Mouse (Mus musculus) right cerebral cortex, postnatal 14 days (tissue): Measurements from ENCODE around the gene Prkaa1.

Source experiments
- DNase-seq: peaks from one replicate; pipeline ENCODE4 v3.0.0; 2022

The Prkaa1 gene

DNA sequence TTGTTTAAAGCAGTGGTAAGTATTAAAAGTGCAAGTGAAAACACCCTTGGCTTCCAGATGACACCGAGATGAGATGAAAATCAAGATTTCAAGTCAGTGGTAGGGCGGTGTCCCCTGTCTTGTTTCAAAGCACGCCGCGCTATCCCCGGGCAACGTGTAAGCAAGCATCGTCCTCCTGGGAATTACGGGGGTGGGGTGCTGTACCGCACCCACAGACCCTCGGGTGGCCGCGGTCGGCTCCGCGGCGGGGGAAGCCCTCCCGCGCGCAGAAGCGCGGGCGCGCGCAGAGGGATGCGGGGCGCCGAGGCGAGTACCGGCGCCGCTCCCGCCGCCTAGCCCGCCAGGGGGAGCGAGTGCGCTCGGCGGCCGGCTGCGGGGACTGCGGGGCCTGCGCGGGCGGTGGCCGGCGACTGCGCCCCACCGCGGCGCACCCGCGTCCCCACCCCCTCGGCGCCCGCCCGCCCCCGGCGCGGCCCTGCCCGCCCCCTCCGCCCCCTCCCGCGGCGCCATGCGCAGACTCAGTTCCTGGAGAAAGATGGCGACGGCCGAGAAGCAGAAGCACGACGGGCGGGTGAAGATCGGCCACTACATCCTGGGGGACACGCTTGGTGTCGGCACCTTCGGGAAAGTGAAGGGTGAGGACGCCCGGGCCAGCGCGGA is at the start of gene Prkaa1:
Gene Prkaa1 (plus strand): TSS at position 501 of the 660 bp plus-strand sequence.
- peak; percentile 68 for DNase-seq

DNA sequence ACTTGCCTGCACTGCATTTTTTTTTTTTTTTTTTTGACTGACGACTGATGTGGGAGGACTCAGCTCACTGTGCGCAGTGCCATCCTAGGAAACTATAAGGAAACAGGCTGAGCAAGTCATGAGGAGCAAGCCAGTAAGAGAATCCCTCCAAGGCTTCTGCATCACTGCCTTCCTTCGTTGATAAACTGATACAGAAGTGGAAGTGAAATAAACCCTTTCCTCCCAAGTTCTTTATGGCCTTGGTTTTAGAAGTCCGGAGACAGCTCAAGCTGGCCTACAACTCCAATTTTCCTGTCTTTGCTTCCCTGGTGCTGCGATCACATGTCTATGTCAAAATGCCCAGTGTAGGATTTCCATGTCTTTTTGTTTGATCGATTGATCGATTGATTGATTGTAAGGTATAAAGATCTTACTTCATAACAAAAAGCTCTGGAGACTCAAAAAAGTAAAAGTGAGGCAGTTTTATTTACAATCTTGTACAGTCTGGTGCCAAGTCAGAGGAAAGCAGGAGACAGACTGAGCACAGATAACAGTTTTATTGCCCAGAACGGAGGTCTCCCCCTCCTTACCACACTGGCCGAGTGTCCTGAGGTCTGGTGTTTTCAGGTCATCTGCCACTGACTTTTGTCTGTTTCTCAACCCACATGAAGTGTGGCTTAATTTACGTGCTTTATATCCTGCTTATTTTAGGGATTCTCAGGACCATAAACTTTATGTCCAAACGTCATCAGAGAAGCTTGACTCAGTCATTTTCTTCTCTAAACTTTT is 47.9 kb upstream of the Prkaa1 start:
- no peak for DNase-seq

DNA sequence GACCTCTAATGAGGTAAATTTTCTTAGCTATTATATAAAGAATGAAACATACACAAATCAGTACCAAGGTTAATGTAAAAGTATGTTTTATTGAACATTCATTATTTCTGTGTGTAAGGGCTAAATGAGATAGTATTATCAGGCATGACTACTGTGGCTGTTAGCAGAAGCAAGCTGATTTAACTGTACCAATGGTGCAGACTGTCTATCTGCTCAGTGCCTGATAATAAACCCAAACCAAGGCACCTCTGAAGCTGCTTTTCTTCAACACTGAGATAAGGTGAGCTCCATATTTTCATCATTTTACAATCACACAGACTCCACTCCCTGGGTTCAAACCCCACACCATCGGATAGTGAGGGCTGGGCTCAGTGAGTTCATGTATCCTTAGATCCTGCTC is 46.3 kb upstream of the Prkaa1 start:
- no peak for DNase-seq

DNA sequence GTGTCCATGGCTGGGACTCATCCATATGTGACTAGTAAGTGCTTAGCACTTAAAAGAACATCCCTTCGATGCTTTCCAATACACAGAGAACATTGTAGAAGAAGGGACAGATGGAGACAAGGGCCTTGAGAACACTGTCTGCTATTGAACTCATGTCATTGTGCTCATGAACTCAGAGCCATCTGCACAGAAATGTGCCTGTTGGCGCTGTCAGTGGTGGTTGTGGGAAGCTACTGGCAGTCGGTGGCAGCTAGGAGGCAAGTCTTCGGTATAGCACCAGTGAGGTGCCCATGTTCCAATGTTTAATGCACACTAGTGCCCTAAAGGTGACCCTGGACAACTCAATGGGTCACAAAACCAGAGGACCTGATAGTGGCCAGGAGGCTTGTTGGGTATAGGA is 41.3 kb upstream of the Prkaa1 start:
- DNase-seq = no peak

DNA sequence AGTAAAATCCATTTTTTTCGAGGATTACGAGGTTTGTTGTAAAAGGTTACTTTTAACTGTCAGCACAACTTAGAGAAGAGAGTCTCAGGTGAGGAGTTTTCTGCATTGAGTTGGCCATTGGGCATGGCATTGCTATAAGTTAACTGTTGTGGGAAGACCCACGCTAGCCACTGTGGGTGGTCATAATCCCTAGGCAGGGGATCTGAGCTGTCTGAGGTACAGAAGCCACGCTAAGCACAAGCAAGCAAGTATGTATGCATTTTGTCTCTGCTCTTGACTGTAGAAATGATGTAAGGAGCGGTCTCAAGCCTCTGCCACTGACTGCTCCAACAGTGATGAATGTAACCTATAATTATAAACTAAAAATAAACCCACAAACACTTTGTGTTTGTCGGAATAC is 37.8 kb upstream of the Prkaa1 start:
- DNase-seq = no peak

DNA sequence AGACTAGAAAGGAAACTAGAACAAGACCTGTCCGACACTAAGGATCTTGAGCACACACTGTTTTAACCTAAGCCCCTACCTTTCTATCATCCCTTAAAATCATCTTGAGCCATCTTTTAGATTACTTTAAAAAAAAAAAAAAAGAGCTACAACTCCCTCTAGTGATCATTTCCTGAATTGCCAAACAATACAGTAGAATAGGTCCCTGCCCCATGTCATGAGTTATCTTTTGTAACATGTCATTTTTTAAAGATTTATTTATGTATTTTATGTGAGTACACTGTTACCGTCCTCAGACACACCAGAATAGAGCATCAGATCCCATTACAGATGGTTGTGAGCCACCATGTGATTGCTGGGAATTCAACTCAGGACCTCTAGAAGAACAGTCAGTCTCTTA is 37.4 kb upstream of the Prkaa1 start:
- no peak for DNase-seq

DNA sequence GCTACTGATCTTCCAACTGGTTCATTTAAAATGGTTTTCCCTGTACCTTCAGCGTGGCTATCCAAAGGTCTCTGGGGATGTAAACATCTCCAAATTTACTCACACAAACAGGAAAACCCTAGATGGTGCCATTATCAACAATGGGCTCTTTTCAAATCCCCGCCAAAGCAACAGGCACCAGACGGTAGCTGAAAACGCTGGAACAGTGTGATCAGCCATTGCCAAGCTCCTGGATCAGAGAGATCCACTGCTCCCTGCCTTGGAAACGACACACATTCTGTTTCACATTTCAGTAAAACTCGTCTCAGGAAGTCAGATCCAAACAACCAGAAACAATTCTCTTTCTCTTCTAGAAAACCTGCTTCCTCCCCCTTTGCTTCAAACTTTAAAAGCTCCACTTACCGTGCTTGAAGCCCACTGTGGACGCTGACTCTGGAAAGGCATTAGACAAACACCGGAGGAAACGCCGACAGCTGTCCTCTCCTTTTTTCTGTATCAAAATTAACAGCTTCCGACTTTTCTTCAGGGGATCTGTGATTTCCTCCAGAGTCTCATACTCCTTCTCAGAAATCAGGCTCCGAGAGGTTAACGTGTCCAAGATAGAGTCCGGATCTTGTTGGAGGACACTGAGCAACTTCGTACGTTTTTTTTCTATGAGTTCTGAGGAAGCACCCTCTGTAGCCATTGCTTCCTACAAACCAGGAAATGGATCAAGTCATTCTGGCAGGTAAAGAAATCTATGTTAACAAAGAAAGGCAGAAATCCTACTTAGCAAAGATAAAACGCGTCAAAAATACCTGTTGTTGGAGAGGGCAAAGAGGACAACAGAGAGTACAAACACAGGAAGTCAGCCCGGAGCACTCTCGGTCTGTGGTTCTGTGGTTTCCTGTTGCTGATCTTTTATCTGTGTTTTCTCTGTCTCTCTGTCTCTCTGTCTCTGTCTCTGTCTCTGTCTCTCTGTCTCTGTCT is 35.7 kb upstream of the Prkaa1 start, which contains the start of gene Card6:
Gene Card6 (minus strand): TSS at position 854 of the 969 bp plus-strand sequence.
- no peak for DNase-seq

DNA sequence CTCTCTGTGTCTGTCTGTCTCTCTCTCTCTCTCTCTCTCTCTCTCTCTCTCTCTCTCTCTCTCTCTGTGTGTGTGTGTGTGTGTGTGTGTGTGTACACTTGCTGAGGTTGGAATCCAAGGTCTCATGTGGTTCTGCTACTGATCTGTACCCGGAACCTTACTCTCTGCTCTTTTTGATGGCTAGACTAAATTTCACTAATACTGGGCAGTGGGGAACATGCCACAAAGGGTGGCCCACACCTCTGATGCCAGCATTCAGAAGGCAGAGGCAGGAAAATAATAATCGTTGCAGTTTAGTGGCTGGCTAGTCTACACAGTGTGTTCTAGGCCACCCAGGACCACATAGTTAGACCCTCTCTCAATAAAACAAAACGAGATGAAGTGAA is 35.0 kb upstream of the Prkaa1 start:
- DNase-seq = no peak

DNA sequence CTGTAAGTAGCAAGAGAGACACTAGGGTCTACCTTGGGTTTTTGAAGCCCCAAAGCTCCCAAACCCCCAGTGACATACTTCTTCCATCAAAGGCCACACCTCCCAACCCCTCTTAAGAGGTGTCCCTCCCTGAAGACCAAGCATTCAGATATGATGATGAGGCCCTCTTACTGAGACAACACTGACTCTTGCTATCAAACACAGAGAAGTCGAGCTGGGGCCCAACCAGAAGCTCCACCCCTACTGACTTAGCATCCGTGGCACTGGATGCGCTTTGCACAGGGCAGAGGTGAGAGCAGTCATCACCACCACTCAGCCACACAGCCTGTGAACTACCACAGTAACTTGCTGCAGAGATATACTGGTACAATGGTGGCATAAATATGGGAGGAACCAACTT is 31.0 kb upstream of the Prkaa1 start:
- no peak for DNase-seq

DNA sequence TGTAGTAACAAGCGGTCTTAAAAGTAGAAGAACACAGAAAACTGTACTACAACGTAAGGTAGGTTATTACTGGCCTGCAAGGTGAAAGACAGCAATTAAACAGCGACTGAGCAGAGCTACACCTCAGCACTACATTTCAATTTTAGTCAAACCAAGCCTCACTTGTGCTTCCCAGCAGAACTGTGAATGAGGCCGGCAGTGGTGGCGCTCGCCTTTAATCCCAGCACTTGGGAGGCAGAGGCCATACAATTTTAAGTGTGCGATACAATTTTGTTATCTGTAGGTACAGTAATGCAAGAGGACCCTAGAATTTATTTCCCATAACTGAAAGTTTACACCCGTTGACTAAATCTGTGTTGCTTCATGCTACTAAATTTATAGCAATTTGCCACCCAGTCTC is 28.5 kb upstream of the Prkaa1 start:
- no peak for DNase-seq

DNA sequence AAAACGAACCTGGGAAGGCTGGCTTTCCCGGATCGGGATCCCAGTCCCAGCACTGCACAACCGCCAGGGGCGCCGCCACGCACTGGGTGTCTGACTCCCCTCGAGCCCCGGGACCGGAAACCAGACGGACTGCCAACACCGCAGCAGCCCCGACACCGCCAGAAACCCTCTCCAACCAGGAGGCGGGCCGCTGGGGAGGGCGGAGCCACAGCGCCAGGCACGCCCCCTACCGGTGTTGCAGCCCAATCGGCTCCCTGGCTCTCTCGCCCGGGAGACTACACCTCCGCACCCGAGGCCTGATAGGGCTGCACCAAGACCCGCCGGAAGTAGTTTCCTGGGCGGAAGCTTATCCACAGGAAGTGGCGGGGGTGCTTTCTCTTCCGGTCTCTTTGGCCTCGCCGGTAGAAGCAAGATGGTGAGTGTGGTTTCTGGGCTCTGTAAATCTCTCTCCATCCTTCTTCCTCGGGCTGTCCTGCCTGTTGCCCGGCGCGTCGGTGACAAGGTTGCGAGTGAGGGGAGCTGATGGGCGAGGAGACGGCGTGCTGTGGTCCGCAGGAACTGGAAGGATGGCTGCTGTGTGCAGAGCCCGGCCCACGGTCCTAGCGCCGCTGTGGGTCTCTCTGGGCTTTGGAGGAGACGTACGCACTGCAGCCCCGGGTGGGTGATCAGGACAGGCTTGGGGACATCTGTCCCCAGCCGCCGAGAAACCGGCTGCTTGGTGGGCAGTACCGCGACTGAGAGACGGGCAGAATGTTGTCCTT is 27.2 kb upstream of the Prkaa1 start, which contains the start of gene Rpl37:
Gene Rpl37 (plus strand): TSS at position 376 of the 761 bp plus-strand sequence.
- peak; percentile 98 for DNase-seq

DNA sequence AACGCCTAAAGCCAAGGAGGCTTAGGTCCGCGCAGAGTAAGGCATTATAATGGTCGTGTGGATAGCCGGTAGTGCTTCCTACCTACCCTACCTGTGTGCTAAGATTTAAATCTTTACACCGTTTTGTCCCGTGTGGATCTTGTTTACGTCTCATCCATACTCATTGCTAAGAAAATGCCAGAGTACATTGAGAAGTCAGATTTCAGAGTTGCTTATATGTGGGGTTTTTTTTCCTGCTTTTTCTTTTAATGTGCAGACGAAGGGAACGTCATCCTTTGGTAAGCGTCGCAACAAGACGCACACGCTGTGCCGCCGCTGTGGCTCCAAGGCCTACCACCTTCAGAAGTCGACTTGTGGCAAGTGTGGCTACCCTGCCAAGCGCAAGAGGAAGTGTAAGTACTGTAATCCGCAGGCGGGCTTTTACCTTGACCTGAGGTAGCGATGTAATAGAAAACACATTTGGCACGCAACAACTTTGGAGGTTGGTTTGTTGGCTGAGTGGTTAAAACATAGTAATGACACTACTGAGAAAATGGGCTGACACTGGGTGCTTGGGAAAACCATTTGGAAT is 26.5 kb upstream of the Prkaa1 start:
- no peak for DNase-seq

DNA sequence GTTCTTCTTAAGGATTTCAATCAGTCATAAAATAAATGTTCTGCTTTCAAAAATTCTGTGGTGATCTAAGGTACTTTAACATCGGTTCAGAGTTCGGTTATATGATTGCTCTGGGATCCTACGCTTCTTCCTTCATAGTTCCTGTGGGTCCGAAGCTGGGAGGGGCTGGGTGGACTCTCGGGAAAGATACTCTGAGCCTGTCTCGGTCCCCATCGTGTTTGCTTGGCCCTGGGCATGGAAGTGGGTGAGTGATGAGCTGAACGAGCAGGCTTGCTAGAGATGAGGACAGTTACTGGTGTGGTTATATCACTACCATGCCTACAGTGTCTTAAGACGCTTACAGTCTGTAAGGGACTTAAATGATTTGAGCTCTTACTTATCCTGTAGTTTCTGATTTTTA is 25.0 kb upstream of the Prkaa1 start:
- DNase-seq = no peak

DNA sequence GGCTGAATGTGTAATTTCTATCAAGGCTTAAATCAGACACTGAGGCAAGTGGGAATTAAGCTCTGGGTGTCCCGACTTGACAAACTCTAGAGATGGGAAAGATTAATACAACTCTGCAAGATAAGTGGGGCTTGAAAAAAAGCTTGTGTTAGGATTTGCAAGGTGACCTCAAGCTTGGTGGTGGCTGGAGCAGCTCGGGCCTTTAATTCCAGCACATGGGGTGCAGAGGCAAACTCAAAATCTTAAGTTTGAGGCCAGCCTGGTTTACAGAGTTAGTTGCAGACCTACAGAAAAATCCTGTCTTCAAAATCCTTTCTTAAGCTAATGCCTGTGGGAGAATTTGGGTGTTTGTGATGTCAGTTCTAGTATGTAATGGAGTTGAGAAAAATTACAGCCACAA is 24.5 kb upstream of the Prkaa1 start:
- no peak for DNase-seq

DNA sequence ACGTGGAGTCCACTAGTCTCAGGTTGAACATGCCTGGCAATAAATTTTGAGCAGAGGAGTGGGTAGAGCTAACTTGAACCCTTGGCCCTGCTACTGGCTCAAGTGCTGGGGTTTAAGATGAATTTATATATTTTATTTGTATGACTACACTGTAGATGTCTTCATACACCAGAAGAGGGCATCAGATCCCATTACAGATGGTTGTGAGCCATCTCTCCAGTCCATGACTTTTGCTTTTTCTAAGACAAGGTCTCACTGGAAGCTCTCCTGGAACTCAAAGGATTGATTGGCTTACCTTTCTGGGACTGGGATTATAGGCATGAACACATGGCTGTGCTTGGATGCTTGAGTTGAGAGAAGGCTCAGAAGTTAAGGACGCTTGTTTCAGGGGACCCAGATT is 24.0 kb upstream of the Prkaa1 start:
- DNase-seq = no peak

DNA sequence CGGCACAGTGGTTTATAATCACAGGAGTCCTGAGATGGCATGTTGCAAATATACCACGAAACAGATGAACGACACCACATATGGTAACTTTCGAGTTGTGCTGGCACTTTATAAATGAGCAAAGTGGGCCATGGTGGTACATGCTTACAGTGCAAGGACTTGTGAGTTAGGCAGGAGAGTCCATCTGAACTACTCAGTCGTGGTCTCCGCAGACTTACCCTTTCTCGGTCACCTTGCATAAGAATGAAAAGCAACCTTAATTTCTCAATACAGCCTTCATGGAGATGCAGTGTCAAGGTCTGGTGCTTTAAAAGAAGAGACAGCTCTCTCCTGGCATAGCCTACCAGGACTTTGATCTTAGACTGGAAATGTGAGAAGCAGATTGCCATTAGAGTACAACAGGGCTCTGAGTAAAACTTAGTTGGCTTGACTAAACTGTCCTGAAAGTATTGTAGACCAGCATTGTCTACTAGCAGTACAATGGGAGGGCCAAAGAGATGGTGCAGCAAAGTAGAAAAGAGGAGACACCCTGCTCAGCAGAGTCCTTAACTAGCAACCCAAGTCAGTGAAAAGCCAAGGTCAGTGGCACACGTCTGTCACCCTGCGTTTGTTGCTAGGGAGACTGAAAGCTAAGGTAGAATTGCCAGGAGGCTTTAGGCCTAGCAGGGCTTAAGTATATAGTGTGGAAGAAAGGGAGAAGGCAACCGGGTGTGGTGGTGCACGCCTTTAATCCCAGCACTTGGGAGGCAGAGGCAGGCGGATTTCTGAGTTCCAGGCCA is 21.9 kb upstream of the Prkaa1 start:
- DNase-seq = no peak

DNA sequence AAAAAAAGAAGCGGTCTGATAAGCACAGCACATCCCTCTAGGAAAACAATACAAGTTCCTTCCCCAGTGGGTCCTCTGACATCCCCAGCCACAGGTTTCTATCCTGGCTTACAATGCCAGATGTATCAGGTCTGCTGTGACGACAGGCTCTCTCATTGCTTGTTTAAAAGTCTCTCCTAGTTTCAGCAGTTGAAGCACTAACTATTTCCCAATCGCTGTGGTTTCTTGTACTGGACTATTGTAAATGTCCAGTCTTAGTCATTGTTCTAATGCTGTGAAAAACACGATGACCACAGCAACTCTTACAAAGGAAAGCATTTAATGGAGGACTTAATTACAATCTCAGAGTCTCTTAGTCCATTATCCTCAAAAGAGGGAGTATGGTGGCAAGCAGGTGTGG is 17.2 kb upstream of the Prkaa1 start:
- DNase-seq = no peak

DNA sequence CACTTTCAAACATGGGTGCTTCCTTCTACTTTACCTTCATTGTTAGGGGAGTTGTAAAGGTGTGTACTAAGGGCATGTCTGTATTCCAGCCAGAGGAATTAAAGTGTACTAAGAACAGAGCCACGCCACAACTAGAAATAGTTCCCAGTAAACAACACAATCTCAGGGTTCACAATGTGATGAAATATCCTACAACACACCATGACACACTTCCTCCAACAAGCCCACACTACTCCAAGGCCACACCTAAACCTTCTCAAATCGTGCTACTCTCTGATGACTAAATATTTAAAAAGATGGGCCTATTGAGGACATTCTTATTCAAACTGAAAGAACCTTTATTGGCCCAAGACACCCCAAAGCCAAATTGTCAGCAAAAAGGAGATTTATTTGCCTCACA is 16.2 kb upstream of the Prkaa1 start:
- DNase-seq = no peak

DNA sequence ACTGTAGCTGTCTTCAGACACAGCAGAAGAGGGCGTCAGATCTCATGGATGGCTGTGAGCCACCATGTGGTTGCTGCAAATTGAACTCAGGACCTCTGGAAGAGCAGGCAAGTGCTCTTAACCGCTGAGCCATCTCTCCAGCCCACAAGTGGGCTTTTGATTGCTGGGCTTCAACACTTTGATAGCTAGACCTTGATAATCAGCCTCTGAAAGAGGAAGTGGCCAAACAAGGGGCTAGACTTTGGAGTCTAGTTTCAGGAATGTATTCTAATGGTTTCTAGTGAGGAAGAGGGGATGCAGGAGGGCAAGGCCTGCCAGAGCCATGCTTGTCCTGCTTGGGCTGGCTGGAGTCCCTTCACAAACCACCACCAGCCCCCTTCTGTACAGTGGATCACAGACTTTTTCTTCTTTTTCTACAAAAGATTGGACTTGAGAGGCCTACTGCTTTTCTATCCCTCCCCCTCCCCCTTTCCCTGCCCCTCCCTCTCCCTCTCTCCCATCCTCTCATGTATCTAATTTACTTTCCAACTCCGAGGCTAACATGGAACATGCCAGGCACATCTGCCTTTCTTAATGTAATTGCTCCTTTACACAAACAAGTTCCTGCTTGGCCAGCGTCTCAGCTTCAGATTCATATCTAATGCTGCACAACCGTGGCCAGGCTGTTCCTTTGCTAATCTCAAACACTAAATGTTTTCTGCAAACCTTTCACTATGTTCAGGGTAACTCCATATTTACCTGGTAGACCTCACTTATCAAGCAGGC is 15.3 kb upstream of the Prkaa1 start:
- DNase-seq = no peak

DNA sequence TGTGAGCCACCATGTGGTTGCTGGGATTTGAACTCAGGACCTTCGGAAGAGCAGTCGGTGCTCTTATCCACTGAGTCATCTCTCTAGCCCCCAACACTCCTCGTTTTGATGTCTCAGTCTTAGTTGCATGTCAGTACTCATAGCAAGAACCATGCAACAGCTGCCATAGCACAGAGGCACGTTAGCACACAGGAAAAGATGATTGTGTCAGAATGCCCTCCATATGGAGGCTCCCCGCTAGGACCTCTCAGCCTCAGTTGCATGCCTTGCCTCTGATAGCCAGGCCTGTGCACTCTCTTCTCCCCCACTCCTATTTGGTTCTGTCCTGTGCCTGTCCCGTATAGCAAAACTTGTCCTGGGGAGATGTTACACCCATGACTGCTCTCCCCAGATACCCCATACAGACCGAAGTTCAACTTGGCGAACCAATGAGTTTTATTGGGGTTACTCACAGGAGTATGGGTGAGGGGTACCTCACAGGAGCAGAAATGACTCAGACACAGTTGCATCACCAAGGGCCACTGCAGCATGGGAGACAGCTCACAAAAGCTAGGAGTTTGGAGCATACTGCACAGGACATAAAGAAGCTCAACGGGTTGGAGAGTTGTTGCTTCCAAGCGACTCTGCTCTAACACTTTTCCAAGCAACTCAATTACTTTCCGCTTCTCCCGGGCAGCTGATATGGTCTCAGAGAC is 14.4 kb upstream of the Prkaa1 start:
- DNase-seq = no peak
